Mouse (Mus musculus) stomach, postnatal 0 days (tissue): Measurements from ENCODE around the gene Txndc5.

ENCODE experiments used
- CTCF ChIP-seq: IDR thresholded peaks from 2 replicates; pipeline ENCODE4 v1.5.1; 2016; ENCODE audit warnings: antibody characterized with exemption, low read depth, mild to moderate bottlenecking, moderate library complexity
- EP300 ChIP-seq: optimal IDR thresholded peaks from 2 replicates; pipeline ENCODE3; 2016; ENCODE audit warnings: antibody characterized with exemption

GRCm38 (mm10) chr13:38533461-38533860 lies 4.8 kb upstream of the Txndc5 start:
- TF ChIP-seq CTCF = no peak
- TF ChIP-seq EP300 = no peak
